Mouse (Mus musculus) MEL (cell line): ENCODE data around the gene Nemf.

Source experiments
- CHD2 ChIP-seq: IDR thresholded peaks from 2 replicates; pipeline ENCODE4 v1.6.1; 2011; ENCODE audit warnings: low read length, improper control_type of control experiment
- CTCF ChIP-seq, 3 experiments: IDR thresholded peaks in 2 of 3; conservative IDR thresholded peaks in 1 of 3; 2 replicates each; pipeline ENCODE4 v1.5.1; 2011 to 2012; ENCODE audit warnings: low read length in 3 of 3, low read depth in 2 of 3, mild to moderate bottlenecking in 2 of 3, improper control_type of control experiment in 1 of 3, inconsistent platforms in 1 of 3, mixed read lengths in 1 of 3, moderate library complexity in 1 of 3; ENCODE audit not compliant: control insufficient read depth in 1 of 3, insufficient read depth in 1 of 3, poor library complexity in 1 of 3, severe bottlenecking in 1 of 3
- EP300 ChIP-seq, 2 experiments: IDR thresholded peaks; 2 replicates each; pipeline ENCODE4 v1.6.1; 2011; ENCODE audit warnings: improper control_type of control experiment in 2 of 2, low read length in 2 of 2, low read depth in 1 of 2, mild to moderate bottlenecking in 1 of 2
- ETS1 ChIP-seq: IDR thresholded peaks from 2 replicates; pipeline ENCODE4 v1.6.1; 2012; ENCODE audit warnings: low read depth, mild to moderate bottlenecking, inconsistent platforms, low read length, improper control_type of control experiment, moderate library complexity
- GABPA ChIP-seq: IDR thresholded peaks from 2 replicates; pipeline ENCODE4 v1.6.1; 2012; ENCODE audit warnings: low read depth, mild to moderate bottlenecking, inconsistent platforms, low read length, improper control_type of control experiment, moderate library complexity
- JUND ChIP-seq: IDR thresholded peaks from 2 replicates; pipeline ENCODE4 v1.6.1; 2011; ENCODE audit warnings: low read depth, mild to moderate bottlenecking, improper control_type of control experiment, low read length
- KAT2A ChIP-seq: conservative IDR thresholded peaks from 2 replicates; pipeline ENCODE4 v1.6.1; 2012; ENCODE audit warnings: low read depth, low read length, improper control_type of control experiment, inconsistent platforms
- MAX ChIP-seq: IDR thresholded peaks from 2 replicates; pipeline ENCODE4 v1.6.1; 2011; ENCODE audit warnings: low read length, improper control_type of control experiment
- MAZ ChIP-seq: IDR thresholded peaks from 2 replicates; pipeline ENCODE4 v1.6.1; 2012; ENCODE audit warnings: low read depth, mild to moderate bottlenecking, inconsistent platforms, low read length, improper control_type of control experiment
- MXI1 ChIP-seq: IDR thresholded peaks from 2 replicates; pipeline ENCODE4 v1.6.1; 2011; ENCODE audit warnings: mild to moderate bottlenecking, low read depth, low read length, improper control_type of control experiment
- POLR2A ChIP-seq, 2 experiments: IDR thresholded peaks; 2 replicates each; pipeline ENCODE4 v1.6.1; 2011 to 2012; ENCODE audit warnings: low read length in 2 of 2, mild to moderate bottlenecking in 2 of 2, control low read depth in 1 of 2, improper control_type of control experiment in 1 of 2, low read depth in 1 of 2, moderate library complexity in 1 of 2; ENCODE audit not compliant: control insufficient read depth in 1 of 2, insufficient read depth in 1 of 2, poor library complexity in 1 of 2
- SMC3 ChIP-seq: IDR thresholded peaks from 2 replicates; pipeline ENCODE4 v1.6.1; 2011; ENCODE audit warnings: low read depth, low read length, improper control_type of control experiment
- TBP ChIP-seq: IDR thresholded peaks from 2 replicates; pipeline ENCODE4 v1.8.0; 2011; ENCODE audit warnings: low read depth, low read length, improper control_type of control experiment
- UBTF ChIP-seq: IDR thresholded peaks from 2 replicates; pipeline ENCODE4 v1.6.1; 2012; ENCODE audit warnings: low read depth, mild to moderate bottlenecking, inconsistent platforms, low read length, improper control_type of control experiment, moderate library complexity, borderline replicate concordance; ENCODE audit not compliant: insufficient read depth

DNA sequence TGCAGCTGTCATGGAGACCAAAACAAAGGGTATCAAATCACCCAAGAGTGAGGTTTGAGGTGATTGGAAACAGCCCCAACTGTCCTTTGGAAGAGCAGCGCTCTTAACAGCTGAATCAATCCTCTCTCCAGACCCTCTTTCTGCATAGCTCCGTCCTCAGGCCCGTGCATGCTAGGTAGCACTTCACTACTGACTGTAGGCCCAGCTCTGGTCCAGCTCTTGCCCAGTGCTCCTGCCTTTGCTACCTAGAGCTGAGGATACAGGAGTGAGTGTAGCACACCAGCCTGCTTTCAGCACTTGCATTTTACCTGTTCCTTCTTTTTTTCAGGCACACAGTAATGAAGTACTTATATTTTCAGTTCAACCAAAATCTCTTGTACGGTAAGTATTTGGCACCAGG lies 47.3 kb downstream of the Nemf start:
- TF ChIP-seq CTCF (IDR thresholded peaks at IDR 0.05 in 2 of 3, conservative IDR thresholded peaks at IDR 0.05 in 1 of 3; ENCODE audit: control insufficient read depth in 1 of 3, insufficient read depth in 1 of 3, low read depth in 2 of 3, low read length in 3 of 3, poor library complexity in 1 of 3, severe bottlenecking in 1 of 3) (no peak), CHD2 (no peak), ETS1 (no peak), KAT2A (no peak), JUND (no peak), GABPA (no peak), MAZ (no peak), POLR2A (IDR thresholded peaks at IDR 0.05; ENCODE audit: control insufficient read depth in 1 of 2, insufficient read depth in 1 of 2, low read depth in 1 of 2, low read length in 2 of 2, poor library complexity in 1 of 2) (no peak), EP300 (IDR thresholded peaks at IDR 0.05; ENCODE audit: low read depth in 1 of 2, low read length in 2 of 2) (no peak), UBTF (no peak), TBP (no peak), MAX (no peak), MXI1 (no peak), SMC3 (no peak)
